ENCODE assay signal across 16 mouse cellular contexts in the genomic region with DNA sequence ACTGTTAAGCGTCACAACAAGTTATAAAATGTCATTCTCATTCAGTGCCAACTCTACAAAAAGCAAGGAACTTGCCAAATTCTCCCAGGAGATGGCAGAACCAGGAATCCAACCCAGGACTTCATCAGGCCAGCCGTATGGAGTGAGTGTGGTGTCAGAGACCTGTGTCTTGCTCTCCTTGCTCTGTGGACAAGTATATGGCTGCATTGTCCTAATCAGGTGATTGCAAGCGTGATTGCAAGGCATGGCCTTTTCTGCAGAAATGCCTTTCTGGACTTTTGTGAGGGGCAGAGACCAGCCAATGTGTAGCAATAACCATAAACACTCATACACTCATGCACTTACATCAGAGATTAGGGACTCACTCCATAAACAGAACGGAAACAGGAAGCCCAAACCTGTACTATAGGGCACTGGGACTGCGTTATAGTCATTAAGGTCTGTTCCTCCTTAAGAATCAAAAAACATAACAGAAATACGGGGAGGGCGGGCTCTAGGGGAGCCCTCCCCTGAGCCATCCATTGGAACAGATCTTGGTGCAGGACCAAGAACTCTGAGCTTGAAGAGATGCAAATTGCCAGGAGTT. TPM values are rescaled to one million over a fixed set of nuclear protein-coding genes. Genes with fewer than 3 reads are reported as not detected.
A peak's percentile ranks its signal among the peaks of the same experiment; 100 is the strongest.
DNase-seq lines count a peak whose midpoint lies in the region; ATAC-seq and TF ChIP-seq lines count a peak whose summit lies in the region.
"Had no signal": no experiment of that assay in that cellular context is flagged by ENCODE, and none has a peak within 500 bp of the region (broad histone marks: within the 10 kb centered on the region; RNA-seq: fewer than 3 reads in every experiment).

No protein-coding gene starts in this region.

- TF ChIP-seq POLR2A in liver, adult 2 months (IDR thresholded peaks at IDR 0.05; ENCODE audit: extremely low read depth, insufficient read depth, low read length) = no peak

- H3K27me3 ChIP-seq in liver, adult 2 months (ENCODE audit: control insufficient read depth, insufficient read depth, low read length) = no peaks in the 10 kb centered on the region
- H3K27me3 ChIP-seq in liver, embryonic 12.5 days (replicated peaks) = no peaks in the 10 kb centered on the region
- no peaks in the 10 kb centered on the region for H3K27me3 ChIP-seq in neural tube, embryonic 15.5 days (replicated peaks)
- H3K27me3 ChIP-seq: hindbrain, embryonic 15.5 days; kidney, embryonic 15.5 days; limb, embryonic 12.5 days; neural tube, embryonic 12.5 days had no signal

- peak overlapping the region; percentile 68 for H3K27ac ChIP-seq in liver, adult 2 months (replicated peaks; ENCODE audit: insufficient read depth, low read depth, low read length)
- 0 out of 2 replicates have a peak overlapping the region, but pooled peaks have one; percentile 7 for H3K27ac ChIP-seq in brown adipose tissue, adult 24 weeks (replicated peaks; ENCODE audit: low read depth, low read length)
- H3K27ac ChIP-seq in liver, embryonic 12.5 days = peak overlapping the region; percentile 64
- H3K27ac ChIP-seq in neural tube, embryonic 15.5 days (replicated peaks) = no peak overlapping the region
- H3K27ac ChIP-seq: hindbrain, embryonic 15.5 days; kidney, embryonic 15.5 days; limb, embryonic 12.5 days; neural tube, embryonic 12.5 days had no signal

- H3K4me1 ChIP-seq in liver, adult 2 months (ENCODE audit: control insufficient read depth, insufficient read depth, low read length) = peaks cover 26% of the 10 kb centered on the region
- peaks cover 19% of the 10 kb centered on the region for H3K4me1 ChIP-seq in brown adipose tissue, adult 24 weeks (ENCODE audit: control insufficient read depth, insufficient read depth, insufficient read length, low read length)
- peaks cover 63% of the 10 kb centered on the region for H3K4me1 ChIP-seq in liver, embryonic 12.5 days
- peaks cover 17% of the 10 kb centered on the region for H3K4me1 ChIP-seq in neural tube, embryonic 15.5 days

- DNase-seq in liver, adult 2 months (ENCODE audit: extremely low read depth, low read depth, low spot score) = no peak
- DNase-seq in liver = no peak
- peak; percentile 43 for DNase-seq in naive thymus-derived CD4-positive, alpha-beta T cell, adult 2 months (ENCODE audit: low read depth)
- no peak for DNase-seq in frontal cortex, postnatal 25 days (ENCODE audit: low spot score in 2 of 2)
- DNase-seq in cerebellum, postnatal 36 days = no peak
- DNase-seq: cerebellum, adult 9-10 months; layer of hippocampus, postnatal 36 days had no signal

- no peak for TF ChIP-seq CTCF in liver, adult 2 months (IDR thresholded peaks at IDR 0.05; ENCODE audit: low read depth, low read length)

- ATAC-seq in liver, embryonic 12.5 days = no peak
- no peak for ATAC-seq in neural tube, embryonic 15.5 days (ENCODE audit: low FRiP score)
- ATAC-seq: midbrain, embryonic 16.5 days had no signal

- WGBS in liver, adult 2 months = 46% methylated on average over 7 of the region's 7 CpGs
- WGBS in liver, embryonic 12.5 days (ENCODE audit: insufficient replicate concordance) = 54% methylated on average over 7 of the region's 7 CpGs
- 90% methylated on average over 7 of the region's 7 CpGs for WGBS in neural tube, embryonic 15.5 days

- H3K9me3 ChIP-seq in liver, embryonic 12.5 days (replicated peaks) = no peaks in the 10 kb centered on the region
- H3K9me3 ChIP-seq in neural tube, embryonic 15.5 days (replicated peaks) = no peaks in the 10 kb centered on the region
- H3K9me3 ChIP-seq: hindbrain, embryonic 15.5 days; kidney, embryonic 15.5 days; limb, embryonic 12.5 days; neural tube, embryonic 12.5 days had no signal

- no peaks in the 10 kb centered on the region for H3K79me2 ChIP-seq in liver, adult 2 months (ENCODE audit: control insufficient read depth, insufficient read depth, low read length)

- H3K36me3 ChIP-seq in liver, adult 2 months (ENCODE audit: control insufficient read depth, insufficient read depth, low read length) = no peaks in the 10 kb centered on the region
- H3K36me3 ChIP-seq in liver, embryonic 12.5 days = no peaks in the 10 kb centered on the region
- H3K36me3 ChIP-seq in neural tube, embryonic 15.5 days = no peaks in the 10 kb centered on the region
- H3K36me3 ChIP-seq: hindbrain, embryonic 15.5 days; kidney, embryonic 15.5 days; limb, embryonic 12.5 days; neural tube, embryonic 12.5 days had no signal

- no peak overlapping the region for H3K4me3 ChIP-seq in liver, adult 2 months (ENCODE audit: insufficient read depth, low read depth, low read length)
- no peak overlapping the region for H3K4me3 ChIP-seq in brown adipose tissue, adult 24 weeks (ENCODE audit: insufficient read depth, low read depth, low read length)
- no peak overlapping the region for H3K4me3 ChIP-seq in liver, embryonic 12.5 days
- H3K4me3 ChIP-seq in neural tube, embryonic 15.5 days (replicated peaks) = no peak overlapping the region
- H3K4me3 ChIP-seq: hindbrain, embryonic 15.5 days; kidney, embryonic 15.5 days; limb, embryonic 12.5 days; neural tube, embryonic 12.5 days had no signal

- H3K9ac ChIP-seq in liver, adult 2 months (ENCODE audit: low read depth, low read length) = no peak overlapping the region
- H3K9ac ChIP-seq in liver, embryonic 12.5 days = no peak overlapping the region
- no peak overlapping the region for H3K9ac ChIP-seq in neural tube, embryonic 15.5 days (replicated peaks)
- H3K9ac ChIP-seq: hindbrain, embryonic 15.5 days; kidney, embryonic 15.5 days; limb, embryonic 12.5 days; neural tube, embryonic 12.5 days had no signal

- H3K4me2 ChIP-seq in liver, embryonic 12.5 days = peak overlapping the region; percentile 15
- no peak overlapping the region for H3K4me2 ChIP-seq in neural tube, embryonic 15.5 days
- H3K4me2 ChIP-seq: hindbrain, embryonic 15.5 days; kidney, embryonic 15.5 days; limb, embryonic 12.5 days; neural tube, embryonic 12.5 days had no signal

RNA-seq across cellular contexts. Expression of a gene that starts 7.5 kb away (rescaled TPM):
- 442 and 520 TPM in 2 replicates for total RNA-seq in liver, adult 2 months (2014; rRNA removed)
- polyA plus RNA-seq in liver, adult 2 months (2012; rRNA removed) = 594 and 718 TPM in 2 replicates
- 1,796 and 2,267 TPM in 2 replicates for polyA plus RNA-seq in brown adipose tissue, adult 24 weeks (2012; ENCODE audit: insufficient read depth, insufficient read length, missing spikeins)
- polyA plus RNA-seq in liver, embryonic 12.5 days (2016; fragmentation: Nextera tagmentation; extraction: Ambion mirVana) = 1,680 and 1,789 TPM in 2 replicates
- 638 and 911 TPM in 2 replicates for polyA plus RNA-seq in neural tube, embryonic 15.5 days (2015; fragmentation: Nextera tagmentation; extraction: Ambion mirVana)

RNA-seq across cellular contexts. Expression of a gene that starts 27.2 kb away (rescaled TPM):
- total RNA-seq in liver, adult 2 months (2014; rRNA removed) = not detected in 2 replicates
- not detected in 2 replicates for polyA plus RNA-seq in liver, adult 2 months (2012; rRNA removed)
- polyA plus RNA-seq in brown adipose tissue, adult 24 weeks (2012; ENCODE audit: insufficient read depth, insufficient read length, missing spikeins) = not detected in 2 replicates
- polyA plus RNA-seq in liver, embryonic 12.5 days (2016; fragmentation: Nextera tagmentation; extraction: Ambion mirVana) = 0.15 and 0.22 TPM in 2 replicates
- polyA plus RNA-seq in neural tube, embryonic 15.5 days (2015; fragmentation: Nextera tagmentation; extraction: Ambion mirVana) = 0.13 and 0.28 TPM in 2 replicates
- total RNA-seq: heart, postnatal 14 days; layer of hippocampus, postnatal 36 days had no signal
- polyA plus RNA-seq: limb, embryonic 12.5 days; neural tube, embryonic 12.5 days had no signal

RNA-seq across cellular contexts. Expression of a gene that starts 37.9 kb away (rescaled TPM):
- total RNA-seq in liver, adult 2 months (2014; rRNA removed) = 30.9 and 33.2 TPM in 2 replicates
- polyA plus RNA-seq in liver, adult 2 months (2012; rRNA removed) = 6.3 and 6.7 TPM in 2 replicates
- polyA plus RNA-seq in brown adipose tissue, adult 24 weeks (2012; ENCODE audit: insufficient read depth, insufficient read length, missing spikeins) = 17.6 and 24.3 TPM in 2 replicates
- 56.4 and 59.0 TPM in 2 replicates for polyA plus RNA-seq in liver, embryonic 12.5 days (2016; fragmentation: Nextera tagmentation; extraction: Ambion mirVana)
- 37.0 and 40.9 TPM in 2 replicates for polyA plus RNA-seq in neural tube, embryonic 15.5 days (2015; fragmentation: Nextera tagmentation; extraction: Ambion mirVana)

RNA-seq across cellular contexts. Expression of a gene that starts 37.9 kb away (rescaled TPM):
- 11.3 and 11.8 TPM in 2 replicates for total RNA-seq in liver, adult 2 months (2014; rRNA removed)
- 7.3 and 9.0 TPM in 2 replicates for polyA plus RNA-seq in liver, adult 2 months (2012; rRNA removed)
- polyA plus RNA-seq in brown adipose tissue, adult 24 weeks (2012; ENCODE audit: insufficient read depth, insufficient read length, missing spikeins) = 11.9 and 13.5 TPM in 2 replicates
- 9.7 and 10.7 TPM in 2 replicates for polyA plus RNA-seq in liver, embryonic 12.5 days (2016; fragmentation: Nextera tagmentation; extraction: Ambion mirVana)
- polyA plus RNA-seq in neural tube, embryonic 15.5 days (2015; fragmentation: Nextera tagmentation; extraction: Ambion mirVana) = 14.9 and 15.8 TPM in 2 replicates
